Mouse (Mus musculus) MEL (cell line): ENCODE measurements around the gene Ankdd1b.

ENCODE experiments used
- CHD1 ChIP-seq: IDR thresholded peaks from 2 replicates; pipeline ENCODE4 v1.6.1; 2012; ENCODE audit warnings: low read depth, mild to moderate bottlenecking, inconsistent platforms, low read length, improper control_type of control experiment
- CTCF ChIP-seq, 3 experiments: IDR thresholded peaks in 2 of 3; conservative IDR thresholded peaks in 1 of 3; 2 replicates each; pipeline ENCODE4 v1.5.1; 2011 to 2012; ENCODE audit warnings: low read length in 3 of 3, low read depth in 2 of 3, mild to moderate bottlenecking in 2 of 3, improper control_type of control experiment in 1 of 3, inconsistent platforms in 1 of 3, mixed read lengths in 1 of 3, moderate library complexity in 1 of 3; ENCODE audit not compliant: control insufficient read depth in 1 of 3, insufficient read depth in 1 of 3, poor library complexity in 1 of 3, severe bottlenecking in 1 of 3
- ETS1 ChIP-seq: IDR thresholded peaks from 2 replicates; pipeline ENCODE4 v1.6.1; 2012; ENCODE audit warnings: low read depth, mild to moderate bottlenecking, inconsistent platforms, low read length, improper control_type of control experiment, moderate library complexity
- POLR2A ChIP-seq, 2 experiments: IDR thresholded peaks; 2 replicates each; pipeline ENCODE4 v1.6.1; 2011 to 2012; ENCODE audit warnings: low read length in 2 of 2, mild to moderate bottlenecking in 2 of 2, control low read depth in 1 of 2, improper control_type of control experiment in 1 of 2, low read depth in 1 of 2, moderate library complexity in 1 of 2; ENCODE audit not compliant: control insufficient read depth in 1 of 2, insufficient read depth in 1 of 2, poor library complexity in 1 of 2
- UBTF ChIP-seq: IDR thresholded peaks from 2 replicates; pipeline ENCODE4 v1.6.1; 2012; ENCODE audit warnings: low read depth, mild to moderate bottlenecking, inconsistent platforms, low read length, improper control_type of control experiment, moderate library complexity, borderline replicate concordance; ENCODE audit not compliant: insufficient read depth
- ZC3H11A ChIP-seq: IDR thresholded peaks from 2 replicates; pipeline ENCODE4 v1.6.1; 2012; ENCODE audit warnings: low read depth, mild to moderate bottlenecking, inconsistent platforms, low read length, improper control_type of control experiment

- TF ChIP-seq ETS1 (no peak), CHD1 (no peak), UBTF (no peak), CTCF (IDR thresholded peaks at IDR 0.05 in 2 of 3, conservative IDR thresholded peaks at IDR 0.05 in 1 of 3; ENCODE audit: control insufficient read depth in 1 of 3, insufficient read depth in 1 of 3, low read depth in 2 of 3, low read length in 3 of 3, poor library complexity in 1 of 3, severe bottlenecking in 1 of 3) (no peak), POLR2A (IDR thresholded peaks at IDR 0.05; ENCODE audit: control insufficient read depth in 1 of 2, insufficient read depth in 1 of 2, low read depth in 1 of 2, low read length in 2 of 2, poor library complexity in 1 of 2) (no peak), ZC3H11A (no peak)
These were observed 46.3 kb downstream of the Ankdd1b start for GRCm38 (mm10) chr13:96424496-96425274.
